Mouse (Mus musculus): ENCODE measurements around the gene Tbc1d22b. TPM values are rescaled to one million over a fixed set of nuclear protein-coding genes. Genes with fewer than 3 reads are reported as not detected.

Gene Tbc1d22b
- total and polyA plus RNA-seq, 2 experiments from 2014 or later = 5.3 to 8.0 TPM

- WGBS = 40% methylated on average over 6 of the region's 6 CpGs
- Histone ChIP-seq H3K4me3 (ENCODE audit: low read depth, low read length) (peak overlapping the region; percentile 95), H3K9me3 (replicated peaks; ENCODE audit: control insufficient read depth, low read length) (no peaks in the 10 kb centered on the region), H3K27me3 (ENCODE audit: control insufficient read depth, insufficient read depth, low read length) (no peaks in the 10 kb centered on the region), H3K4me2 (ENCODE audit: low read depth, low read length) (peak overlapping the region; percentile 98), H3K9ac (replicated peaks; ENCODE audit: low read depth, low read length) (no peak overlapping the region), H3K36me3 (replicated peaks; ENCODE audit: control insufficient read depth, insufficient read depth, low read length) (no peaks in the 10 kb centered on the region), H3K4me1 (ENCODE audit: control insufficient read depth, insufficient read depth) (peaks cover 15% of the 10 kb centered on the region), H3K27ac (ENCODE audit: low read depth) (peak overlapping the region; percentile 38; the same call in 1 of the 2 replicates)
- no peak for ATAC-seq (ENCODE audit: insufficient read depth, low read depth)
- TF ChIP-seq EP300 (IDR thresholded peaks at IDR 0.05; ENCODE audit: low read depth) (no peak), CTCF (IDR thresholded peaks at IDR 0.05; ENCODE audit: low read depth) (no peak)
- DNase-seq (ENCODE audit: low spot score) = no peak
Observed at GRCm38 (mm10) chr17:29551019-29551418, 1.4 kb downstream of the Tbc1d22b start.

GRCm38 (mm10) chr17:29552162-29552732 is 2.7 kb downstream of the Tbc1d22b start, which contains the start of gene Tmem217:
Tmem217 (minus strand) TSS chr17:29552385.
- H3K9me3 ChIP-seq (replicated peaks; ENCODE audit: control insufficient read depth, low read length) = no peaks in the 10 kb centered on the region
- no peak within 1 kb of the TSS for H3K9ac ChIP-seq (replicated peaks; ENCODE audit: low read depth, low read length)
- ATAC-seq (ENCODE audit: insufficient read depth, low read depth) (no peak), DNase-seq (ENCODE audit: low spot score) (no peak)
- H3K4me2 ChIP-seq (ENCODE audit: low read depth, low read length) = peak within 1 kb of the TSS; percentile 98
- peak within 1 kb of the TSS; percentile 95; the same call in 1 of the 2 replicates for H3K4me3 ChIP-seq (ENCODE audit: low read depth, low read length)
- H3K27ac ChIP-seq (ENCODE audit: low read depth) = no peak within 1 kb of the TSS
- WGBS = 85% methylated on average over 5 of the region's 5 CpGs
- TF ChIP-seq EP300 (IDR thresholded peaks at IDR 0.05; ENCODE audit: low read depth) (no peak), CTCF (IDR thresholded peaks at IDR 0.05; ENCODE audit: low read depth) (no peak)
- H3K27me3 ChIP-seq (ENCODE audit: control insufficient read depth, insufficient read depth, low read length) = no peaks in the 10 kb centered on the region
- H3K4me1 ChIP-seq (ENCODE audit: control insufficient read depth, insufficient read depth) = peaks cover 18% of the 10 kb centered on the region
- no peaks in the 10 kb centered on the region for H3K36me3 ChIP-seq (replicated peaks; ENCODE audit: control insufficient read depth, insufficient read depth, low read length)

GRCm38 (mm10) chr17:29554176-29554575 is 4.6 kb downstream of the Tbc1d22b start:
- Histone ChIP-seq H3K4me1 (ENCODE audit: control insufficient read depth, insufficient read depth) (peaks cover 18% of the 10 kb centered on the region), H3K27ac (ENCODE audit: low read depth) (no peak overlapping the region), H3K27me3 (ENCODE audit: control insufficient read depth, insufficient read depth, low read length) (no peaks in the 10 kb centered on the region), H3K4me2 (ENCODE audit: low read depth, low read length) (no peak overlapping the region), H3K9ac (replicated peaks; ENCODE audit: low read depth, low read length) (no peak overlapping the region), H3K36me3 (replicated peaks; ENCODE audit: control insufficient read depth, insufficient read depth, low read length) (no peaks in the 10 kb centered on the region), H3K9me3 (replicated peaks; ENCODE audit: control insufficient read depth, low read length) (no peaks in the 10 kb centered on the region), H3K4me3 (ENCODE audit: low read depth, low read length) (no peak overlapping the region)
- DNase-seq (ENCODE audit: low spot score) = no peak
- no peak for TF ChIP-seq EP300 (IDR thresholded peaks at IDR 0.05; ENCODE audit: low read depth)
- TF ChIP-seq CTCF (IDR thresholded peaks at IDR 0.05; ENCODE audit: low read depth) = no peak
- ATAC-seq (ENCODE audit: insufficient read depth, low read depth) = no peak

GRCm38 (mm10) chr17:29556456-29556855 is 6.9 kb downstream of the Tbc1d22b start:
- 39% methylated on average over 10 of the region's 10 CpGs for WGBS
- no peak for ATAC-seq (ENCODE audit: insufficient read depth, low read depth)
- no peak overlapping the region; the same call in 1 of the 2 replicates for H3K27ac ChIP-seq (ENCODE audit: low read depth)

GRCm38 (mm10) chr17:29556893-29557292 is 7.3 kb downstream of the Tbc1d22b start:
- H3K4me1 ChIP-seq (ENCODE audit: control insufficient read depth, insufficient read depth) = peaks cover 3% of the 10 kb centered on the region; the same call in 1 of the 2 replicates
- no peak overlapping the region for H3K4me2 ChIP-seq (ENCODE audit: low read depth, low read length)
- no peak overlapping the region for H3K4me3 ChIP-seq (ENCODE audit: low read depth, low read length)
- whole genome bisulfite sequencing = 61% methylated on average over 7 of the region's 7 CpGs
- H3K27ac ChIP-seq (ENCODE audit: low read depth) = no peak overlapping the region; the same call in 1 of the 2 replicates
- H3K27me3 ChIP-seq (ENCODE audit: control insufficient read depth, insufficient read depth, low read length) = no peaks in the 10 kb centered on the region
- TF ChIP-seq EP300 (IDR thresholded peaks at IDR 0.05; ENCODE audit: low read depth) (no peak), CTCF (IDR thresholded peaks at IDR 0.05; ENCODE audit: low read depth) (no peak)
- no peaks in the 10 kb centered on the region for H3K9me3 ChIP-seq (replicated peaks; ENCODE audit: control insufficient read depth, low read length)
- ATAC-seq (ENCODE audit: insufficient read depth, low read depth) (no peak), DNase-seq (ENCODE audit: low spot score) (no peak)
- no peak overlapping the region for H3K9ac ChIP-seq (replicated peaks; ENCODE audit: low read depth, low read length)
- H3K36me3 ChIP-seq (replicated peaks; ENCODE audit: control insufficient read depth, insufficient read depth, low read length) = 0 out of 2 replicates have a peak, but pooled peaks cover 4% of the 10 kb centered on the region

More at GRCm38 (mm10) chr17:29556456-29556855, 6.9 kb downstream of the Tbc1d22b start:
- DNase-seq (ENCODE audit: low spot score) = no peak
- TF ChIP-seq CTCF (IDR thresholded peaks at IDR 0.05; ENCODE audit: low read depth) = no peak
- TF ChIP-seq EP300 (IDR thresholded peaks at IDR 0.05; ENCODE audit: low read depth) = no peak
- Histone ChIP-seq H3K36me3 (replicated peaks; ENCODE audit: control insufficient read depth, insufficient read depth, low read length) (0 out of 2 replicates have a peak, but pooled peaks cover 4% of the 10 kb centered on the region), H3K27me3 (ENCODE audit: control insufficient read depth, insufficient read depth, low read length) (no peaks in the 10 kb centered on the region), H3K9me3 (replicated peaks; ENCODE audit: control insufficient read depth, low read length) (no peaks in the 10 kb centered on the region), H3K9ac (replicated peaks; ENCODE audit: low read depth, low read length) (no peak overlapping the region), H3K4me2 (ENCODE audit: low read depth, low read length) (no peak overlapping the region), H3K4me1 (ENCODE audit: control insufficient read depth, insufficient read depth) (peaks cover 3% of the 10 kb centered on the region; the same call in 1 of the 2 replicates), H3K4me3 (ENCODE audit: low read depth, low read length) (no peak overlapping the region)

All from heart, postnatal 0 days (tissue).